Mouse (Mus musculus) lung, embryonic 14.5 days (tissue): ENCODE results near the gene Otulinl. TPM values are rescaled to one million over a fixed set of nuclear protein-coding genes. Genes with fewer than 3 reads are reported as not detected.

Experiments used
- ATAC-seq: fragments of 200-750 bp; cut with Nextera tagmentation; 2 replicates; pipeline ENCODE4 v1.8.0; 2017; ENCODE audit warnings: mild to moderate bottlenecking, moderate TSS enrichment, moderate library complexity; ENCODE audit not compliant: insufficient read depth
- DNase-seq: peaks from one replicate; pipeline ENCODE4 v3.0.0-alpha.2; 2015
- H3K27ac ChIP-seq: fragments of 300-500 bp; sonication (generic); 2 replicates; pipeline ENCODE4 v1.5.1; 2014; ENCODE audit warnings: low read depth, mild to moderate bottlenecking, moderate library complexity
- H3K27me3 ChIP-seq: fragments of 300-500 bp; sonication (generic); 2 replicates; pipeline ENCODE4 v1.6.1; 2014; ENCODE audit warnings: low read length, control low read depth; ENCODE audit not compliant: insufficient read depth
- H3K36me3 ChIP-seq: fragments of 300-500 bp; sonication (generic); 2 replicates; pipeline ENCODE4 v1.6.1; 2014; ENCODE audit warnings: control low read depth; ENCODE audit not compliant: insufficient read depth
- H3K4me1 ChIP-seq: fragments of 300-500 bp; sonication (generic); 2 replicates; pipeline ENCODE4 v1.6.1; 2014; ENCODE audit warnings: antibody characterized with exemption, control low read depth; ENCODE audit not compliant: insufficient read depth
- H3K4me2 ChIP-seq: fragments of 300-500 bp; sonication (generic); 2 replicates; pipeline ENCODE4 v1.6.1; 2014; ENCODE audit warnings: mild to moderate bottlenecking
- H3K4me3 ChIP-seq: fragments of 300-500 bp; sonication (generic); 2 replicates; pipeline ENCODE4 v1.5.1; 2014; ENCODE audit warnings: low read depth, low read length
- H3K9ac ChIP-seq: fragments of 300-500 bp; sonication (generic); 2 replicates; pipeline ENCODE4 v1.6.1; 2014
- H3K9me3 ChIP-seq: fragments of 300-500 bp; sonication (generic); 2 replicates; pipeline ENCODE4 v1.6.1; 2016; ENCODE audit warnings: low read depth, low read length, control low read depth
- CTCF ChIP-seq: IDR thresholded peaks from 2 replicates; pipeline ENCODE4 v1.5.1; 2016; ENCODE audit warnings: antibody characterized with exemption, low read depth
- WGBS: fragments of 180-500 bp; shearing (Covaris S2); extraction: QIAGEN DNeasy Blood & Tissue Kit; methylation state at CpG from one replicate; pipeline ENCODE4 v1.1.7; 2014; 5-methylcytosine and 5-hydroxymethylcytosine counted together
- polyA plus RNA-seq: library from polyadenylated mRNA; unstranded; fragments of >200 nt; fragmentation: Nextera tagmentation; extraction: Ambion mirVana; gene quantifications from 2 replicates; pipeline ENCODE4 v1.2.1, GENCODE M21; 2014

Gene Otulinl
- polyA plus RNA-seq, 1 experiment from 2014 or later, result 15.8 TPM

DNA sequence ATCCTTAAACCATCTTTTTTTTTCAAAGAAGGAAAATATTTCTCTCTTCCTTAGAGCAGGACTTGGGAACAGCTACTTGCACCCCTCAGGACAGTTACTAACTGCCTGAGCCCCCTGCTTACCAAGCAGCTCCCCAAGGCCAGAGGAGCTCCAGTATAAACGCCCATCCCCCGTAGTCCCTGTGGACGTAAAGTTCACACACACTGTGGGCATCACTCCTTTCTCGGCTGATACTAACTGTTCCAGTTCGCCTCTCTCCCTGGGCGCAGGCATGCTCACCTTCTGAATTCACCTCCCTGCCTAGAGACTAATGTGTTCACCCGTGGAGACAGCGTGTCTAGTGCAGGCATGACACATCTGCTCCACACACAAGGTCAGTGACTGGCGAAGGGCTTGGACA lies 2.9 kb downstream of the Otulinl start:
- 69% methylated on average over 9 of the region's 9 CpGs for WGBS
- Histone ChIP-seq H3K9ac (no peak overlapping the region), H3K36me3 (no peaks in the 10 kb centered on the region), H3K27me3 (no peaks in the 10 kb centered on the region; the same call in 1 of the 2 replicates), H3K4me2 (no peak overlapping the region), H3K4me3 (no peak overlapping the region), H3K27ac (no peak overlapping the region), H3K9me3 (no peaks in the 10 kb centered on the region), H3K4me1 (no peaks in the 10 kb centered on the region)
- ATAC-seq (no peak), DNase-seq (no peak)
- TF ChIP-seq CTCF, result no peak

GRCm38 (mm10) chr15:27677801-27678200 lies 3.6 kb downstream of the Otulinl start:
- H3K27me3 ChIP-seq, result no peaks in the 10 kb centered on the region; the same call in 1 of the 2 replicates
- H3K36me3 ChIP-seq, result no peaks in the 10 kb centered on the region
- H3K4me3 ChIP-seq, result no peak overlapping the region
- no peak for TF ChIP-seq CTCF
- ATAC-seq, result no peak
- H3K9ac ChIP-seq, result no peak overlapping the region
- H3K27ac ChIP-seq, result no peak overlapping the region
- 92% methylated on average over 6 of the region's 6 CpGs for WGBS
- H3K4me1 ChIP-seq, result no peaks in the 10 kb centered on the region
- no peaks in the 10 kb centered on the region for H3K9me3 ChIP-seq
- DNase-seq, result no peak
- no peak overlapping the region for H3K4me2 ChIP-seq

GRCm38 (mm10) chr15:27676211-27676610 lies 5.2 kb downstream of the Otulinl start:
- Histone ChIP-seq H3K4me1 (no peaks in the 10 kb centered on the region), H3K9me3 (no peaks in the 10 kb centered on the region), H3K4me3 (no peak overlapping the region), H3K27me3 (no peaks in the 10 kb centered on the region; the same call in 1 of the 2 replicates), H3K4me2 (no peak overlapping the region), H3K36me3 (no peaks in the 10 kb centered on the region), H3K9ac (no peak overlapping the region), H3K27ac (no peak overlapping the region)
- 48% methylated on average over 9 of the region's 9 CpGs for WGBS
- no peak for TF ChIP-seq CTCF
- ATAC-seq, result no peak
- no peak for DNase-seq

GRCm38 (mm10) chr15:27675122-27675521 lies 6.3 kb downstream of the Otulinl start:
- no peak for DNase-seq
- Histone ChIP-seq H3K27me3 (no peaks in the 10 kb centered on the region; the same call in 1 of the 2 replicates), H3K9ac (no peak overlapping the region), H3K4me3 (no peak overlapping the region), H3K4me1 (no peaks in the 10 kb centered on the region), H3K9me3 (no peaks in the 10 kb centered on the region), H3K36me3 (no peaks in the 10 kb centered on the region), H3K4me2 (no peak overlapping the region), H3K27ac (no peak overlapping the region)
- 86% methylated on average over 7 of the region's 7 CpGs for WGBS
- no peak for ATAC-seq
- no peak for TF ChIP-seq CTCF

DNA sequence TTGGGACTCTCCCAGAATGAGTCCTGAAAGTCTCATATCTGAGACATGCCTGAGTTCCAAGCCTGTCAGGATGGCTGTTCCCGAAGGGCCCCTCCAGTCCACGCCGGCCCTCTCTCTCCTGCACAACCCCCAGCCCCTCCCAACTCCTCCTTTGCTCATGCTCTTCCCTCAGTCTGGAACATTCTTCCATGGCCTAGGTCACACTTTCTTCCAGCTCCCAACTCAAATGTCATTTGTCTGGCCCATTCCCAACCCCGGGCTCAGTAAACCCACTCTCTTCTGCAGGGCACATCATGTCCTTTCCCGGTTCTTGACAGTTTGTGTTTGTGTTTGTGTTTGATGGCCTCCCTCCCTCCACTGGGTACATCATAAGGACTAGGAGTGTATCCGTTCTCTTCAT lies 7.3 kb downstream of the Otulinl start:
- peak; percentile 58; the same call in 1 of the 2 replicates for ATAC-seq
- WGBS, result 47% methylated on average over 6 of the region's 6 CpGs
- no peak overlapping the region for H3K27ac ChIP-seq
- no peak for TF ChIP-seq CTCF
- no peak overlapping the region for H3K4me2 ChIP-seq
- DNase-seq, result peak; percentile 41
- no peaks in the 10 kb centered on the region for H3K36me3 ChIP-seq
- no peaks in the 10 kb centered on the region for H3K4me1 ChIP-seq
- H3K9me3 ChIP-seq, result no peaks in the 10 kb centered on the region
- H3K4me3 ChIP-seq, result no peak overlapping the region
- H3K27me3 ChIP-seq, result no peaks in the 10 kb centered on the region; the same call in 1 of the 2 replicates
- no peak overlapping the region for H3K9ac ChIP-seq

DNA sequence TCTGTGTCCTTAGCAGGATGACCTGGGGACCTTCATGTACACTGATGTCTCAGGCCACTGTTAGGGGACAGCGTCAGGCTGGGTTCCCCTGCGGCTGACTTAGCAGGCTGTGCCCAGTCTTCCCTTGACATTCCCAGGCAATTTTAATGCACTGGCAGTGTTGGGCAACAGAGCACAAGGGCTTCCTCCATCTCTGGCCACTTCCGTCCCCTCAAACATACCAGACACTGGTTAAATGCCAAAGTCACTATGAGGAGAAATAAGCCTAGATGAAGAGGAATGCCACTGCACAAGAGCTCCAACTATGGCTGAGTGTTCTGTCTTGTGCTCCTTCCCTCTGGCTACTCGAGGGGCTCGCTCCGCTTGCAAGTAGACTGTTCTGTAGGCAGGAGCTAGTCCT lies 8.2 kb downstream of the Otulinl start:
- Histone ChIP-seq H3K27ac (no peak overlapping the region), H3K4me3 (no peak overlapping the region), H3K4me2 (no peak overlapping the region), H3K4me1 (no peaks in the 10 kb centered on the region), H3K27me3 (no peaks in the 10 kb centered on the region; the same call in 1 of the 2 replicates), H3K9me3 (no peaks in the 10 kb centered on the region), H3K36me3 (no peaks in the 10 kb centered on the region), H3K9ac (no peak overlapping the region)
- no peak for DNase-seq
- 89% methylated on average over 6 of the region's 6 CpGs for WGBS
- no peak for ATAC-seq
- no peak for TF ChIP-seq CTCF

GRCm38 (mm10) chr15:27672259-27672658 lies 9.1 kb downstream of the Otulinl start:
- Histone ChIP-seq H3K27ac (no peak overlapping the region), H3K4me2 (no peak overlapping the region), H3K4me3 (no peak overlapping the region), H3K9ac (no peak overlapping the region), H3K36me3 (no peaks in the 10 kb centered on the region), H3K4me1 (no peaks in the 10 kb centered on the region), H3K9me3 (no peaks in the 10 kb centered on the region), H3K27me3 (no peaks in the 10 kb centered on the region; the same call in 1 of the 2 replicates)
- ATAC-seq (no peak), DNase-seq (no peak)
- no peak for TF ChIP-seq CTCF
- 80% methylated on average over 8 of the region's 8 CpGs for WGBS

- no peak overlapping the region for H3K27ac ChIP-seq
- no peak for TF ChIP-seq CTCF
- H3K36me3 ChIP-seq, result no peaks in the 10 kb centered on the region
- H3K4me2 ChIP-seq, result no peak overlapping the region
- H3K4me3 ChIP-seq, result no peak overlapping the region
- no peak for DNase-seq
- no peak for ATAC-seq
- H3K4me1 ChIP-seq, result no peaks in the 10 kb centered on the region
- H3K27me3 ChIP-seq, result no peaks in the 10 kb centered on the region; the same call in 1 of the 2 replicates
- H3K9me3 ChIP-seq, result no peaks in the 10 kb centered on the region
- H3K9ac ChIP-seq, result no peak overlapping the region
- 79% methylated on average over 10 of the region's 10 CpGs for WGBS
Measured at GRCm38 (mm10) chr15:27671612-27672245, 9.7 kb downstream of the Otulinl start.
